Mouse (Mus musculus): ENCODE results near the gene Ndufs2. TPM values are rescaled to one million over a fixed set of nuclear protein-coding genes. Genes with fewer than 3 reads are reported as not detected.

Gene Ndufs2
- polyA plus RNA-seq, 1 experiment from 2014 or later = 244 TPM

GRCm38 (mm10) chr1:171282086-171282805, 31.1 kb upstream of the Ndufs2 start:
- no peak for DNase-seq
- Histone ChIP-seq H3K4me2 (peak overlapping the region; percentile 94), H3K36me3 (ENCODE audit: insufficient read depth) (peaks cover 59% of the 10 kb centered on the region)

GRCm38 (mm10) chr1:171281528-171281923, 30.3 kb upstream of the Ndufs2 start:
- H3K9me3 ChIP-seq (ENCODE audit: low read depth, low read length) = no peaks in the 10 kb centered on the region
- H3K36me3 ChIP-seq (ENCODE audit: insufficient read depth) = peaks cover 65% of the 10 kb centered on the region
- peak overlapping the region; percentile 76 for H3K4me3 ChIP-seq (ENCODE audit: low read depth, low read length)
- ATAC-seq (ENCODE audit: insufficient read depth) (peak; percentile 56), DNase-seq (peak; percentile 90)
- no peaks in the 10 kb centered on the region for H3K27me3 ChIP-seq (ENCODE audit: insufficient read depth, low read length)
- H3K4me1 ChIP-seq (ENCODE audit: insufficient read depth) = peaks cover 1% of the 10 kb centered on the region; the same call in 1 of the 2 replicates
- peak overlapping the region; percentile 64 for H3K9ac ChIP-seq
- peak overlapping the region; percentile 91 for H3K27ac ChIP-seq (ENCODE audit: low read depth)
- peak; percentile 76 for TF ChIP-seq CTCF (IDR thresholded peaks at IDR 0.05; ENCODE audit: low read depth)
- peak overlapping the region; percentile 94 for H3K4me2 ChIP-seq
- WGBS = 1% methylated on average over 10 of the region's 10 CpGs

More at GRCm38 (mm10) chr1:171282086-171282805, 31.1 kb upstream of the Ndufs2 start:
- no peaks in the 10 kb centered on the region for H3K9me3 ChIP-seq (ENCODE audit: low read depth, low read length)
- TF ChIP-seq CTCF (IDR thresholded peaks at IDR 0.05; ENCODE audit: low read depth) = no peak
- H3K4me3 ChIP-seq (ENCODE audit: low read depth, low read length) = peak overlapping the region; percentile 76
- peaks cover 5% of the 10 kb centered on the region; the same call in 1 of the 2 replicates for H3K4me1 ChIP-seq (ENCODE audit: insufficient read depth)
- no peaks in the 10 kb centered on the region for H3K27me3 ChIP-seq (ENCODE audit: insufficient read depth, low read length)
- 68% methylated on average over 18 of the region's 18 CpGs for WGBS
- H3K9ac ChIP-seq = peak overlapping the region; percentile 64; the same call in 1 of the 2 replicates
- ATAC-seq (ENCODE audit: insufficient read depth) = no peak
- no peak overlapping the region for H3K27ac ChIP-seq (ENCODE audit: low read depth)

- under 1% methylated on average over 26 of the region's 26 CpGs for WGBS
- ATAC-seq (ENCODE audit: insufficient read depth) (peak; percentile 98), DNase-seq (peak; percentile 97)
- Histone ChIP-seq H3K27me3 (ENCODE audit: insufficient read depth, low read length) (no peaks in the 10 kb centered on the region), H3K9me3 (ENCODE audit: low read depth, low read length) (no peaks in the 10 kb centered on the region), H3K4me1 (ENCODE audit: insufficient read depth) (no peaks in the 10 kb centered on the region), H3K4me3 (ENCODE audit: low read depth, low read length) (peak within 1 kb of the TSS; percentile 76), H3K27ac (ENCODE audit: low read depth) (peak within 1 kb of the TSS; percentile 91), H3K36me3 (ENCODE audit: insufficient read depth) (peaks cover 65% of the 10 kb centered on the region), H3K9ac (peak within 1 kb of the TSS; percentile 86), H3K4me2 (peak within 1 kb of the TSS; percentile 94)
- no peak for TF ChIP-seq CTCF (IDR thresholded peaks at IDR 0.05; ENCODE audit: low read depth)
Measured at GRCm38 (mm10) chr1:171280916-171281527, 29.8 kb upstream of the Ndufs2 start, which contains the start of gene Ppox. TSS of gene Ppox (minus strand) at chr1:171281186.

DNA sequence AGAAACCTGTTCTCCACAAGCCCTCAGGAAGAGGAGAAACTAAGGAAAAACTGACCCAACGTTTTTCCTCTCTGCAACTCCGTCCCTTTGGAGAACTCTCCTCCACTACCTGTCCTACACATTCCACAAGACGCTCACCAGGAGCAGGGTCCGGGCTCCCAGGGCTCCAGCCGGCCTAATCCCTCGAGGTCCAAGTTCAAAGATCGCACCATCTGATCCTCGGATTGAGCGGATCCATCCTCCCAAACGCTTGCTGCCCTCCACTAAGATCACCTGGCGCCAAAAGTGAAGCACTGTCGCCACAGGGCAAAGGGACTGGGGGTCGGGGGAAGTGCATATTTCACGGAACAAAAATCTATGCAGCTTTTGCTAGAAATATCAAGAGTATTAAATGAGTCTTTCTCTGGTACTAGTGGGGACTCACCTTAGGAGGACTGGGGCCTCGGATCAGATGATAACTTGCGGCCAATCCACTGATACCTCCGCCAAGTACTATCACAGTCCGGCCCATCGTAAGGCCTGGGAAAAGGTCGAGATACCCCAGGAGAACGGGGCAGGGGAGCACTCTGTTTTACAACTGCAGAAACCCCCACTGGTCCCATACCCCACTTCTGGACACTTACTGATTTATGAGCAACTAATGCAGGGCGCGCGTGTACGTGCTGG, 29.2 kb upstream of the Ndufs2 start:
- Histone ChIP-seq H3K4me2 (peak overlapping the region; percentile 94), H3K27me3 (ENCODE audit: insufficient read depth, low read length) (no peaks in the 10 kb centered on the region), H3K9ac (peak overlapping the region; percentile 86), H3K9me3 (ENCODE audit: low read depth, low read length) (no peaks in the 10 kb centered on the region), H3K4me3 (ENCODE audit: low read depth, low read length) (peak overlapping the region; percentile 76), H3K27ac (ENCODE audit: low read depth) (peak overlapping the region; percentile 40; the same call in 1 of the 2 replicates), H3K36me3 (ENCODE audit: insufficient read depth) (peaks cover 66% of the 10 kb centered on the region), H3K4me1 (ENCODE audit: insufficient read depth) (no peaks in the 10 kb centered on the region)
- ATAC-seq (ENCODE audit: insufficient read depth) (peak; percentile 18), DNase-seq (no peak)
- no peak for TF ChIP-seq CTCF (IDR thresholded peaks at IDR 0.05; ENCODE audit: low read depth)
- WGBS = under 1% methylated on average over 25 of the region's 25 CpGs

DNA sequence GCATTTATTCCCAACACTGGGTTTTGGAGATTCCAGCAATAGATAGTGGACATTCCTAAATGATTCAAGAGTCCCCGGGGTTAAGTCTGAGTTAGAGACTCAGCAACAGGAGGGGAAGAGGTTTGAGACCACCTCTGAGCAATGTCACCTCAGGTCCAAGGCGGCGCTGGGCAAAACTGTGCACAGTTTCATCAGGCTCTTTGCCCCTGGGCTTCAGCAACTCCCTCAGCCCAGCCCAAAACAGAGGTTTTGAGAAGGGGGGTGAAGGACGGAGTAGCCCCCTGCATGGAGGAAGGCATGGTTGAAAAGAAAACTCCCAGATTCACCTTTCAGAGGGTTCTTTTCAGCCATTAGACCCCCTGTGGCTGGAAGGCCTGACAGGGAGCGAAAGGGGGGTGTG, 28.5 kb upstream of the Ndufs2 start:
- Histone ChIP-seq H3K27me3 (ENCODE audit: insufficient read depth, low read length) (no peaks in the 10 kb centered on the region), H3K27ac (ENCODE audit: low read depth) (no peak overlapping the region)
- ATAC-seq (ENCODE audit: insufficient read depth) = no peak

GRCm38 (mm10) chr1:171279012-171279705, 28.0 kb upstream of the Ndufs2 start:
- no peak for TF ChIP-seq CTCF (IDR thresholded peaks at IDR 0.05; ENCODE audit: low read depth)
- peak overlapping the region; percentile 94 for H3K4me2 ChIP-seq
- H3K36me3 ChIP-seq (ENCODE audit: insufficient read depth) = peaks cover 66% of the 10 kb centered on the region
- 88% methylated on average over 14 of the region's 14 CpGs for WGBS
- peak overlapping the region; percentile 86; the same call in 1 of the 2 replicates for H3K9ac ChIP-seq
- no peaks in the 10 kb centered on the region for H3K27me3 ChIP-seq (ENCODE audit: insufficient read depth, low read length)
- H3K9me3 ChIP-seq (ENCODE audit: low read depth, low read length) = no peaks in the 10 kb centered on the region
- ATAC-seq (ENCODE audit: insufficient read depth) (no peak), DNase-seq (no peak)
- H3K27ac ChIP-seq (ENCODE audit: low read depth) = no peak overlapping the region
- peak overlapping the region; percentile 76 for H3K4me3 ChIP-seq (ENCODE audit: low read depth, low read length)
- H3K4me1 ChIP-seq (ENCODE audit: insufficient read depth) = no peaks in the 10 kb centered on the region

More for the DNA sequence above, 28.5 kb upstream of the Ndufs2 start:
- peak overlapping the region; percentile 86 for H3K9ac ChIP-seq
- no peaks in the 10 kb centered on the region for H3K4me1 ChIP-seq (ENCODE audit: insufficient read depth)
- peak overlapping the region; percentile 76 for H3K4me3 ChIP-seq (ENCODE audit: low read depth, low read length)
- TF ChIP-seq CTCF (IDR thresholded peaks at IDR 0.05; ENCODE audit: low read depth) = no peak
- 53% methylated on average over 5 of the region's 5 CpGs for WGBS
- no peaks in the 10 kb centered on the region for H3K9me3 ChIP-seq (ENCODE audit: low read depth, low read length)
- DNase-seq = no peak
- H3K4me2 ChIP-seq = peak overlapping the region; percentile 94
- H3K36me3 ChIP-seq (ENCODE audit: insufficient read depth) = peaks cover 66% of the 10 kb centered on the region
